Mouse (Mus musculus): Measurements from ENCODE around the gene Brd1.
"Not testable (repeated sequence)": the region's sequence is repeated elsewhere in the genome, so short reads cannot be mapped to it uniquely, and the experiment has no call there.

Brd1 gene

GRCm38 (mm10) chr15:88733834-88734571 lies at the start of gene Brd1:
Gene Brd1, minus strand, starts transcription at chr15:88734233.
- peak; percentile 85 to 92 for DNase-seq

- DNase-seq: not testable (repeated sequence)
These were observed 40.6 kb upstream of the Brd1 start for GRCm38 (mm10) chr15:88774630-88775029.

- no peak for DNase-seq
These were observed 34.5 kb upstream of the Brd1 start for GRCm38 (mm10) chr15:88768537-88768936.

- not testable (repeated sequence) for DNase-seq
These were observed 32.1 kb upstream of the Brd1 start for GRCm38 (mm10) chr15:88766139-88766538.

- DNase-seq: no peak
These were observed 27.5 kb upstream of the Brd1 start for GRCm38 (mm10) chr15:88761551-88761950.

GRCm38 (mm10) chr15:88758061-88758460 lies 24.0 kb upstream of the Brd1 start:
- no peak for DNase-seq

GRCm38 (mm10) chr15:88755761-88756160 lies 21.7 kb upstream of the Brd1 start:
- no peak for DNase-seq

GRCm38 (mm10) chr15:88754896-88755295 lies 20.9 kb upstream of the Brd1 start:
- DNase-seq: no peak

- DNase-seq: no peak
These were observed 18.3 kb upstream of the Brd1 start for GRCm38 (mm10) chr15:88752403-88752733.

- peak; percentile 42 to 61 for DNase-seq
These were observed 17.8 kb upstream of the Brd1 start, which contains the start of gene Zbed4 for GRCm38 (mm10) chr15:88751564-88752402. Gene Zbed4, plus strand, starts transcription at chr15:88751660.

- peak; percentile 98 to 99 for DNase-seq
These were observed 16.9 kb upstream of the Brd1 start for GRCm38 (mm10) chr15:88750677-88751563.

GRCm38 (mm10) chr15:88750032-88750431 lies 16.0 kb upstream of the Brd1 start:
- DNase-seq: peak in 1 of 2 experiments; percentile 23

GRCm38 (mm10) chr15:88749617-88750016 lies 15.6 kb upstream of the Brd1 start:
- DNase-seq: peak in 1 of 2 experiments; percentile 25

- DNase-seq: peak in 1 of 2 experiments; percentile 37
These were observed 11.9 kb upstream of the Brd1 start for GRCm38 (mm10) chr15:88745926-88746325.

- peak; percentile 32 to 50 for DNase-seq
These were observed 11.3 kb upstream of the Brd1 start for GRCm38 (mm10) chr15:88745347-88745746.

- not testable (repeated sequence) for DNase-seq
These were observed 9.3 kb upstream of the Brd1 start for GRCm38 (mm10) chr15:88743371-88743770.

GRCm38 (mm10) chr15:88741366-88741765 lies 7.3 kb upstream of the Brd1 start:
- DNase-seq: no peak

- peak in 1 of 2 experiments; percentile 8 for DNase-seq
These were observed 4.4 kb upstream of the Brd1 start for GRCm38 (mm10) chr15:88738466-88738865.

- peak in 1 of 2 experiments; percentile 8 for DNase-seq
These were observed 2.1 kb upstream of the Brd1 start for GRCm38 (mm10) chr15:88736166-88736565.

- DNase-seq: peak; percentile 81 to 85
These were observed 837 bp downstream of the Brd1 start for GRCm38 (mm10) chr15:88733041-88733751.

- no peak for DNase-seq
These were observed 1.5 kb downstream of the Brd1 start for GRCm38 (mm10) chr15:88732405-88733020.

GRCm38 (mm10) chr15:88730717-88731116 lies 3.3 kb downstream of the Brd1 start:
- DNase-seq: no peak
